Mouse (Mus musculus): ENCODE data around the gene Gramd4. TPM values are rescaled to one million over a fixed set of nuclear protein-coding genes. Genes with fewer than 3 reads are reported as not detected.
"Not testable (repeated sequence)": the region's sequence is repeated elsewhere in the genome, so short reads cannot be mapped to it uniquely, and the experiment has no call there.

Gene Gramd4
- total RNA-seq, 2 experiments from 2014 or later, result 30.4 to 34.7 TPM

DNA sequence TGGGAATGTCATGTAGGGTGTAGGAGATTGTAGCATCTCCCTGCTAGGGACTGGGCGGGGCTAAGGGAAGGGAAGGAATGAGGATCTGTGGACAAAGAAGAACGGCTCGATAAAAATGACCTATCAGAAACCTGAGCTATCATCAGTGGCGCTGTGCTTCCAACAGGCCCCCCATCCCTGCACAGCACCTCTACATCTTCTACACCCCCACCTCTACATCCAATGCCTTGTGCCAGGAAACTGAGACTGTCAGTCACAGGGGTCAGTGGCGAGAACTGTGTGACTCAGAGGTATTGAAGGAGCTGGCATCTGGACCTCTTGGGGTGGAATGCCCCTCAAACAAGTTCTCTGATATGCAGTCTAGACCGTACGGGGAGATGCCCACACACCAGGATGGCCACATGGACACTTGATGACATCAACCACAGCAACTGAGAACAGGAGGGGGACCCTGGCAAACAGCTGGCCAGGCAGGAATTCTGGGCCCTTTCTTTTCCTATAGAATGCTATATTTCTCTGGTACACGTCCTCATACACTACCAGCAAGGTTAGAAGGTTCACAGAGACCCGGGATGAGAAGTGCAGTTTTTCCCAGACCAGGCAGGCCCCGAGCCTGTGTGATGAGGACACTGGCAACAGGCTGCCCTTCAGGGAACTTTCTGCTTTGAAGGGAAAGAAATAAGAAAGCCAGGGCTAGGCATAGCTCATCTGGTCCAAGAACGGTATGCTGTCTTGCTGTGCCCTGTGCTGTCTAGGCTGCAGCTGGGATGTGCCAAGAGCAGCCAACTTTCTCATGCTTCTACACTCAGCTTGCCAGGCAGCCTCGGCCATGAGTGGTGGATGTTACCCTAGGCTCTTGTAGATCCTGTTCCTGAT lies 111.7 kb downstream of the Gramd4 start:
- DNase-seq (ENCODE audit: low spot score), result no peak
- intact Hi-C loops (cut with DNase I), result loop anchor here (10.0 kb wide), 1 partner anchor 956 kb away; no protein-coding TSS in a partner anchor

DNA sequence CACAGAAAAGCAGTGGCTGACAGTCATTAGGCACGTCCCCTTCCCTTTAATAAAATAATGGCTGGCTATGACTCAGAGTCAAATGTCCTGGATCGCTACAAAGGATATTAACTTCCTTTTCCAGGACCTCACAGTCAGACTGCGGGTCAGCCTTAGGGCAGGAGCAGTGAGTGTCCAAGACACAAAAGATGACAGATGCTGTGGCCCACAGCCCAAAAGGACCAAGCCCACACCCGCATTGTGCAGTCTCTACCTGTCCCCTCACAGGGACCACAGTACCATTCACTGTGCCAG lies 112.3 kb downstream of the Gramd4 start:
- DNase-seq (ENCODE audit: low spot score), result no peak
- intact Hi-C loops (cut with DNase I), result loop anchor here (10.0 kb wide), 1 partner anchor 955 kb away; no protein-coding TSS in a partner anchor

DNA sequence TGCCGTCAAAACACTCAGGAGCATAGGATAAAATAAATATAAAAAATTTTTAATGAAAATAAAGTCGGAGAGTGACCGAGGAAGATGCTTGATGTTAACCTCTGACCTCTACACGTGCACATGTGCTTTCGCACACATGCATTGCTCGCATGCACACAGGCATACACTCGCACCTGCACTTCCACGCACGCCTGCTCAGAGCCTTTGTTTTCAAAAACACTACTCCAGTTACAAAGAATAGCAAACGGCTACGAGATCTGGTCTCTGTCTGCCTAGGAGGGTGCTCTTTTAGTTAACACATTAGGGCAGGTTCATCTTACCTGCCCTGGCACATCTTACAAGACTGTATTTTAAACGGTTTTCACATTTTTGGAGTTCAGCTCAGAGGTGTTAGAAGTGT lies 113.8 kb downstream of the Gramd4 start:
- intact Hi-C loops (cut with DNase I), result no loop called here

DNA sequence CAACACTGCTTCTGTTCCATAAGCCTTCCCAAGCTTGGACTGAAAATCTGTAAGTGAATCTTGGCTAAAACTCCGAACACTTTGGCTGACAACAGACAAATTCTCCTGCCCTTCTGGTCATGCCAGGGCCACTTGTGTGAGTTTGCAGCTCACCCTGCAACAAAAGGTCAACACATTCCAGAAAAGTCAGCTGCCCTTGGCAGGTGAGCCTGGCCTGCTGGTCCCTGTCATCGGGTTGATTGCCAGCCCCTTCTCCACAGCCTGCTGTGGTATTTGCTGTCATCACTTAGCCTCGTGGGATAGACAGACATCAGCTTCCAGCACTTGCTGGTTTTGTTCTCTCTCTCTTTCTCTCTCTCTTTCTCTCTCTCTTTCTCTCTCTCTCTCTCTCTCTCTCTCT lies 114.6 kb downstream of the Gramd4 start:
- no peak for DNase-seq (ENCODE audit: low spot score)
- intact Hi-C loops (cut with DNase I), result no loop called here

More for the DNA sequence above, 113.8 kb downstream of the Gramd4 start:
- DNase-seq (ENCODE audit: low spot score), result no peak

DNA sequence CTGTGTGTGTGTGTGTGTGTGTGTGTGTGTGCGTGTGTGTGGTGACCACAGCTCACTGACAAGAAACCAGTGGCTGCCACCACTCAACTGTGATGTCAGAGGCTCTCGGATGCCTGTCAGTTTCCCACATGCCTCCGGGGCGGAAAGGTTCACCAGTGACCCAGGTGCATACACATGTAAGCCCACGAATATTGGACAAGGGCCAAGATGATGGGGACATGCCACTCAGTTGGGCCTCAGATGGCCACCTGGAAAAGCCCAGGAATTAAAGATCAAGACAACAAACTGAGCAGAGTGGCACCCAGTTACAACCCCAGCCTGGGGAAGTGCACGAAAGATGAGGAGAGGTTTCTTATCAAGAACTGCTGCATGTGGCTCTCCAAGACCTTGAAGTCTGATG lies 115.0 kb downstream of the Gramd4 start:
- no peak for DNase-seq (ENCODE audit: low spot score)
- intact Hi-C loops (cut with DNase I), result no loop called here

DNA sequence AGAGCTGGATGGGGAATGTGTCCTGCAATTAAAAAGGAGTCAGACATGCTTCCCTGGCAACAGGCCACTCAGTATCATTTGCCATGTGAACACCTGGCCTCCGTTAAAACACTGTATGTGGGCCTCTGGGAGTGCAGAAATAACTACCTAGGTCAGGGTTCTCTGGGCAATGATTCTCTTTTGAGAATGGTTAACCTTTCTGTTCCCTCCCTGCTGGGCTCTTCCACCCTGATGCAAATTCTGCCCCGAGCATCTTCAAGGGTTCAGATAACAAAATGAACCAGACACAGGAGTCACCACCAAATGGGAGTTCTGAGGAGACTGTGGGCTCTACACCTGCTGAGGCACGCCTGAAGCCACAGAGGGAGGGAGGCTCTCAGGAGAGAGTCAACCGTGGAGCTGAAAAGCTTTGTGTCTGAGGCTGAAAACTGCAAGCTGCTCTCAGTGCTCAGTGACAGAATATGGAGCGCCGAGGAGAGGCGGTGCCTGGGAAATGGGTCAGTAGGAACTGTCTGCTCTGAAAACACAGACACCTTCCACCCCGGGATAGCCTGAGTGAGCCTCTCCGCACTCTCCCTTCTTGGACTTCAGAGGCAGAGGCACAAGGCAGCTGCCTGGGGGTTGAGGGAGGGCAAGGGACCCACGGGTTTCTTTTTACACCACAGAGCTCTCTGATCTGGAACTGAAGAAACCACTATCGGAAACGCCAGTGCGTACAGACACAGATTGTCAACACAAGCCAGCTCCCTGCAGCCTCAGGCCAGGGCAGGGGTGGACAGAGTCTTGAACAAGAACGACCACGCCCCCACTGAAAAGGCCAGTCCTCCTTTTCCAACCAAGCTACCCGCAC lies 115.9 kb downstream of the Gramd4 start:
- intact Hi-C loops (cut with DNase I), result no loop called here
- no peak for DNase-seq (ENCODE audit: low spot score)

DNA sequence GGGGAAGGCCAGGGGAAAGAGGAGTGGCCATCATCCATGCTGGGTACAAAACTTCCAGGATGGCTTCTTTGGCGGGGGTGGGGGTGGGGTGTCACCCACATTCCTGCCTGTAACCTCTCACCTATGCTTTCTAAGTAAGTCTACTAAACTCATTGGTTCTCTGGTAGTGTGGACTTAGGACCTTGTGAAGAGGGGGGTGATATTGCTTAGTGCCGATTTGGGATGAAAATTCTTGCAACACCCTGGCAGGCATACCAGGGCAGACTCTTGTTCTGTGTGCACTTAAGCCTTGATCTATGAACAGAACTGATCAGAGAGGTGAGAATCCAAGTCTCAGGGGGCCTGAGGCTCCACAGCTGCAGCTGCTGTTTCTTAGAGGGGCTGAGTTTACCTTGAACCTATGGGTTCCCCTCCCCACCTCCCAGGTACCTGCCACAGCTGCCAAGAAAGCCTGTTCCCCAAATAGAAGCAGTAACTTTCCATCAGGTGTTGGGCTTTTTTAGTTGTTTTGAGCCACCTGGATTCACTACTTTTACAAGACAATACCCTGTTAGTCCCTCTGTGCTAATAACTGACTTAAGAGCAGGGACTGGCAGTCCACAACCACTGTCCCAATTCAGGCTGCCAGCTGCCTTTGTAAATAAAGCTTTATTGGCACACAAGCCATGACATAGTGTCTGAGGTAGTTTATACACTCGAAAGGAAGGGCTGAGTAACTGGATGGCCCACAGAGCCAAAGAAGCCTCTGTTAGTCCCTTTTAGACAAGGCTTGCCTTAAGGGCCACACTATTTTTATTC lies 118.0 kb downstream of the Gramd4 start:
- DNase-seq (ENCODE audit: low spot score), result no peak

DNA sequence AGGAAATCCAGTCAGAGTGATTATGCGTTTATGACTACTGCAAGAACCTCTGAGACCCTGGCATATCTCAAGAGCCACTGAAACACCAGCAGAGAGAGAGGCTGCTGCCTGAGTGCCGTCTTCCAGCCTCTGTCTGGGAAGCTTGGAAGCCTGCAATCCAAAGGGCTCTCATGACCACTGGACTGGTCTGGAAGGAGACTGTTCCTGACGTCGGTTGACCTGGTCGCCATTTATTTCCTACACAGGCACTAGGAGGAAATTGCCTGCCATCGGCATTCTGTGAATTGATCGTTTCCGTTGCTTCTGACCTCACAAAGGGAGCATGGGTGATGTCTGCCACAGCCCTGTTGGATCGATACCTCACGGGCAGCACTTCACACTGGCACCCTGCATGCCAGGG lies 118.7 kb downstream of the Gramd4 start:
- intact Hi-C loops (cut with DNase I), result no loop called here
- no peak for DNase-seq (ENCODE audit: low spot score)

More for the DNA sequence above, 118.0 kb downstream of the Gramd4 start:
- intact Hi-C loops (cut with DNase I), result no loop called here

DNA sequence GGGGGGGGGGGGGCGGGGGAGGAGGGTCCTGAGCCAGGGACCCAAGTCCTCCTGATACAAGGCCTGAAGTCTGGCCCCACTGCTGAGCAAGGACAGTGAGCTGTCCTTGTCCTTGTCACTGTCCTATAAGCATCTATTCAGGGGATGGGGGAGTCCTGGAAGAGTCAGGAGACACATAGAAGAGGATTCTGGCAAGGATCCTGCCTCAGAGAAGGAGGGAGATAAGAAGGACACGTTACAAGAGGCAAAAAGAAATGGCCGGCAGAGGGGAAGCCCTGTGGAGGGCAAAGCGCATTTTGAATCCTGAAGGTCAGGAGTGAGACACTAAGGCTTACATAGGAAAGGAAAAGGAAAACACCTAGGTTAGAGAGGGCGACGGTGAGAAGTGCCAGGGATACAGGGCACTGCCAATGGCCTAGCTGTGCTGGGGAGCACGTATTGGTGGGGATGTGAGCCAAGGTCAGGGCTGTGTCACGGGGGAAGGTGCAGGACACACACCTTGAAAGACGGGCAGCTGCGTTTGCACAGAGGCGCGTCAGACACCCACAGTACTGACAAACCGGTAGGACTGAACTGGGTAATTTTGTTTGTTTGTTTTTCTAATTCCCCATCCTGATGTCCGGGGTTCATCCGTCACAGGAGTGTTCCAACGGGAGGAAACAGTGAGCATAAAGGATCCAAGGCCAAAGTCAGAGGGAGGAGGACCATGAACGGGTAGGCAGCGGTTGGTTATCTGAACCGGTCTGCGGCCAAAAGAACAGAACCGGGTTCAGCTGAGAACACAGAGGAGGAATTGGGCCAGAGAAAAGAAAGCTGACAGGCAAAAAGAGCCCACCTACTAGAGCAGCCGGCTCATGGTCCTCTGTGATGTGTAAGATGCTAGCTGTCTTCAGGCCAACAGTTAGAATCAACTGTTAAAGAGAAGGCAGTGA lies 119.5 kb downstream of the Gramd4 start:
- DNase-seq (ENCODE audit: low spot score), result no peak
- intact Hi-C loops (cut with DNase I), result no loop called here

DNA sequence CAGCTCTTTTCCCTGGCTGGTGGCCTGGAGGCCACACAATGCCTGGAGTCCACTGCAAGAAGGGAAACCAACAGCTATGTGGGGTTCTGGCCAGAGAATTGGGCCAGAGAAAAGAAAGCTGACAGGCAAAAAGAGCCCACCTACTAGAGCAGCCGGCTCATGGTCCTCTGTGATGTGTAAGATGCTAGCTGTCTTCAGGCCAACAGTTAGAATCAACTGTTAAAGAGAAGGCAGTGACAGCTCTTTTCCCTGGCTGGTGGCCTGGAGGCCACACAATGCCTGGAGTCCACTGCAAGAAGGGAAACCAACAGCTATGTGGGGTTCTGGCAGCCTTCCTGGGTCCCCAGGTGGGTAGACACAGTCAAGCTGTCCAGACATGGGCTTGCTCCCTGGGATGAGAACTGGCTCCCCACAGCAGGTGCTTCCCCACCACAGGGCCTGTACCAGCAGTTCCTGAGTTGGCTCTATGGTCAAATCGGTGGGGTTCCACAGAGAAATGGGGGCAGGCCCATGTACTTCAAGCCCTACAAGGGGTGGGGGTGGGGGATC lies 120.3 kb downstream of the Gramd4 start:
- DNase-seq (ENCODE audit: low spot score); intact Hi-C loops (cut with DNase I): not testable (repeated sequence)

DNA sequence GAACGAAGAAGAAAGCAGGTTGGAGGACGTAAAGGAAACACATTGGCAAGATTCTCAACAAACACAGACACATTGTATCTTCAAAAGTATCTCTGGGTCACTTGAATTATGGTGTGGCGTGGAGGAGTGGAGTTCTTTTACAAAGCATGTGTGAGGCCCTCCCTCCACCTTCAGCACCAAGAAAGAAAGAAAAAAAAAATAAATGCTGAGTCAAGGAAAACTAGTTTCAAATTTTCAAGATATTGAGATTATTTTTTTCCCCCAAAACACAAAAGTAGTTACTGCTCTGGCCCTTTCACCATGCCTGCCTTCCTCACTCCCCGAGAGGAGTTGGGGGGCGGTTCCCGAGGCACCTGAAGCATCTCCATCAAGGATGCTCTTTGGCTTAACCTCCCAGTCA lies 121.1 kb downstream of the Gramd4 start:
- intact Hi-C loops (cut with DNase I), result no loop called here
- no peak for DNase-seq (ENCODE audit: low spot score)

DNA sequence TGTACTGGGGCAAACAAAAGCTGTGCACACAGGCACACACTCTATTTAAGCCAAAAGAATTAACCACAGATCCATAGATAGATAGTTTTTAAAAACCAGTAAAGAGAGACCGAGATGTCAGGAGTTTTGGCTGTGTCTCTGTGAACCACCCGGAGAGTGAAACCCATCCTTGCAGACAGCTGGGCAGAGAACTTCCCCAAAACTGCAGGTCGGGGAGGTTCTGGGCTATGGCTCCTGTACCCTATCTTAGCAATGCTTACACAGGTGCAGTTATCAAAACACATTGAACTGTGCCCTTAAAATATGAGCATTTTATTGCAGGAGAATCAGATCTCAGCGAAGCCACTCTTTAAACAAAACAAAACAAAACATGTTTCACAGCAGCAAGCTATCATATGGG lies 122.9 kb downstream of the Gramd4 start:
- DNase-seq (ENCODE audit: low spot score), result no peak
- intact Hi-C loops (cut with DNase I), result loop anchor here (5.0 kb wide), 1 partner anchor 38 kb away; no protein-coding TSS in a partner anchor

DNA sequence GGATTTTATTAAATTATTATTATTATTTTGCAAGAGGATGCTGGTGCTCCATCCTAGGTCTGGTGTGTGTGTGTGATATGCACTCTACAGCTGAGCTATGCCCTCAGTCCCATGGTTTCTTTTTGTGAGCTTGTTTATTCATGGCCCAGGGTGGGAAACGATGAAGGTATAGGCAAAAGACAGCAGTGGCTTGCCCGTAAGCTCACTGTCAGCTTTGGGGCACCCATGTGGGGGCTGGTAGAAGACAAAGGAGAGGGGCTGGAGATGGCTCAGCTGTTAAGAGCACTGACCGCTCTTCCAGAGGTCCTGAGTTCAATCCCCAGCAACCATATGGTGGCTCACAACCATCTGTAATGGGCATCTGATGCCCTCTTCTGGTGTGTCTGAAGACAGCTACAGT lies 123.8 kb downstream of the Gramd4 start:
- intact Hi-C loops (cut with DNase I), result loop anchor here (5.0 kb wide), 1 partner anchor 39 kb away; no protein-coding TSS in a partner anchor
- DNase-seq (ENCODE audit: low spot score), result not testable (repeated sequence)

DNA sequence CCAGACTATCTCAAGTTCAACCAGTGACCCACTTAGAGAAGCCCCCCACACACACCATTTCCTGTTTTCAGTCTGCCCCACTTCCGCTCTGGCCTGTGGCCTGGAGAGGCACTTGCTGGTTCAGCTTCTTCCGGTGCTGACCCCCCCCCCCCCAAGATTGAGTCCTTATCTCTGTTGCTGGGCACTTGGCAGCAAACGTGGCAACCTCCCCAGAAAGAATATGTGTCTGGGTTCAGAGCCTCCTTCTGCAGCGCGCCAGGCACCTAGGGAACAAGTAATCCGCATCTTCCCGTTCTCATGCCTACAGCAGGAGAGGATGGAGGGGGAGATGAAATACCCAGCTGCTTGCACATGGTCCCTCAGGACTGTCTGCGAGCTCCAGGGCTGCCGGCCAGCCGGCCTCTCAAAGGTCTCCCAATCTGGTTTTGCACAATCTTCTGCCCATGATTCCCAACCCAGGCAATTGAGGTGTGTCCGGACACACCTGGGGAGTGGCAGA lies 124.5 kb downstream of the Gramd4 start:
- peak; percentile 44 for DNase-seq (ENCODE audit: low spot score)
- intact Hi-C loops (cut with DNase I), result loop anchor here (2.0 to 5.0 kb wide), 2 partner anchors 23 to 40 kb away; no protein-coding TSS in a partner anchor

DNA sequence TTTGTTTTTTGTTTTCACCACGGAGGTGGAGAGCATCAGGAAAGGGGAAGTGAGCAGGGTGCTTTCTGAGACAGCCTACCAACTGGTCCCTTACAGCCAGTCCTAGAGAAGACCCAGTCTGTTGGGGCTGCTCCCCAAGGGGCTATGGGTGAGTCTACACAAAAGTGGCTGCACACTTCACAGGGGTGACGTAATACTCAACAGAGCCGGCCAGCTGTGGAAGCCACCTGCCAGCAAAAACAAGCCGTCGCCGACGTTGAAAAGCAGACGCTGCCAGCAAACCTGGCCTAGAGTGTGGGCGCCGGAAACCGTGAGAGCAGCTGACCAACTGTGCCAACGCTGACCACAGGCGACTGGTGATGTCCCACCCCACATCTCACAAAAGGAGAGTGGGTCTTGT lies 125.2 kb downstream of the Gramd4 start:
- peak; percentile 66 for DNase-seq (ENCODE audit: low spot score)
- intact Hi-C loops (cut with DNase I), result loop anchor here (2.0 to 5.0 kb wide), 2 partner anchors 22 to 40 kb away; no protein-coding TSS in a partner anchor

DNA sequence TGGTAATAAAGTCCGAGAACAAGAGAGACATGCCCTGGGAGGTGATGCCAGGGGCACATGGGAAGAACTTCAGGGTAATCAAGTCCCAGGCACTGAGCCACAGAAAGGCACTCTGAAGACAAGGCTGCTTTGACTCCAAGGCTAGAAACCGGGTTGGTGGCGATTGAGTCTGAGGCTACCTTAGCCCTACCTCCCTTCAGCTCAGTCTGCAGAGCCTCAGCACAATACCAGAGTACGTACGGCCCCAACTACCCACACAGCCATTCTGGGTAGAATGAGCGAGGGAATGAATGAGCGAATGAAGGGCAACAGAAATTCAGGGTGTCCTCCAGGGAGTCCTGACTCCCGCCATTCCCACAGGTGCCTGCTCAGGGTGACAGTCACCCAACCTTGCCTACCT lies 126.0 kb downstream of the Gramd4 start:
- intact Hi-C loops (cut with DNase I), result loop anchor here (2.0 to 5.0 kb wide), 2 partner anchors 21 to 41 kb away; no protein-coding TSS in a partner anchor
- DNase-seq (ENCODE audit: low spot score), result no peak

DNA sequence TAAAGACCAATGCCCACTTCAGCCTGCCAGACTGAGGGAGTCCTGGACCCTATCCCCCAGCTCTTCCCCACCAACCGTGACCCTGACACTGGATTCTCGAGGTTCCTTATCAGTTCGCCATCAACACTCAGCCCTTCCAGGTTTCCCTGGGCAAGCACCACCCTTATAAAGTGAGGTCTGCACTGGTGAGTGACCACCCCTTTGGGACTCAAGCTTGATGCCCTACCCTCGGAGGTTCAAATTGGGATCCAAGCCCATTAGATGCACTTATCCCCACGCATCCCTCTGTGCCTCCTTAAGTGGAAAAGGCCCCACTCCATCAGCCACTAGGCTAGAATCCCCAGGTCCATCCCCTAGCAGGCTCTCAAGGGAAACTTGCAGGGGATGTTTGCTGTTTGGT lies 126.6 kb downstream of the Gramd4 start:
- intact Hi-C loops (cut with DNase I), result loop anchor here (5.0 kb wide), 1 partner anchor 42 kb away; no protein-coding TSS in a partner anchor
- no peak for DNase-seq (ENCODE audit: low spot score)

Data from heart, postnatal 25 days (tissue).